Mouse (Mus musculus) embryonic facial prominence, embryonic 10.5 days (tissue): Measurements from ENCODE around the gene Col24a1. TPM values are rescaled to one million over a fixed set of nuclear protein-coding genes. Genes with fewer than 3 reads are reported as not detected.

Source experiments
- DNase-seq: peaks from one replicate; pipeline ENCODE4 v3.0.0-alpha.2; 2017; ENCODE audit warnings: low spot score
- H3K27ac ChIP-seq: fragments of 300-500 bp; sonication (generic); replicated peaks from 2 replicates; pipeline ENCODE4 v1.5.1; 2016; ENCODE audit warnings: mild to moderate bottlenecking
- H3K27me3 ChIP-seq: fragments of 300-500 bp; sonication (generic); replicated peaks from 2 replicates; pipeline ENCODE4 v1.6.1; 2016; ENCODE audit warnings: low read depth, mild to moderate bottlenecking; ENCODE audit not compliant: poor library complexity, severe bottlenecking
- H3K36me3 ChIP-seq: fragments of 300-500 bp; sonication (generic); replicated peaks from 2 replicates; pipeline ENCODE4 v1.6.1; 2016; ENCODE audit warnings: mild to moderate bottlenecking, moderate library complexity
- H3K4me1 ChIP-seq: fragments of 300-500 bp; sonication (generic); 2 replicates; pipeline ENCODE4 v1.6.1; 2016
- H3K4me3 ChIP-seq: fragments of 300-500 bp; sonication (generic); 2 replicates; pipeline ENCODE4 v1.5.1; 2016; ENCODE audit warnings: mild to moderate bottlenecking, moderate library complexity
- H3K9me3 ChIP-seq: fragments of 300-500 bp; sonication (generic); 2 replicates; pipeline ENCODE4 v1.6.1; 2016; ENCODE audit warnings: mild to moderate bottlenecking
- WGBS: fragments of 180-500 bp; shearing (Covaris S2); methylation state at CpG from one replicate; pipeline ENCODE4 v1.1.7; 2016; 5-methylcytosine and 5-hydroxymethylcytosine counted together
- polyA plus RNA-seq: library from polyadenylated mRNA; unstranded; fragments of >200 nt; fragmentation: Nextera tagmentation; extraction: Ambion mirVana; gene quantifications from 2 replicates; pipeline ENCODE4 v1.2.1, GENCODE M21; 2016

Gene Col24a1
- polyA plus RNA-seq, 1 experiment from 2014 or later = 1.1 TPM

DNA sequence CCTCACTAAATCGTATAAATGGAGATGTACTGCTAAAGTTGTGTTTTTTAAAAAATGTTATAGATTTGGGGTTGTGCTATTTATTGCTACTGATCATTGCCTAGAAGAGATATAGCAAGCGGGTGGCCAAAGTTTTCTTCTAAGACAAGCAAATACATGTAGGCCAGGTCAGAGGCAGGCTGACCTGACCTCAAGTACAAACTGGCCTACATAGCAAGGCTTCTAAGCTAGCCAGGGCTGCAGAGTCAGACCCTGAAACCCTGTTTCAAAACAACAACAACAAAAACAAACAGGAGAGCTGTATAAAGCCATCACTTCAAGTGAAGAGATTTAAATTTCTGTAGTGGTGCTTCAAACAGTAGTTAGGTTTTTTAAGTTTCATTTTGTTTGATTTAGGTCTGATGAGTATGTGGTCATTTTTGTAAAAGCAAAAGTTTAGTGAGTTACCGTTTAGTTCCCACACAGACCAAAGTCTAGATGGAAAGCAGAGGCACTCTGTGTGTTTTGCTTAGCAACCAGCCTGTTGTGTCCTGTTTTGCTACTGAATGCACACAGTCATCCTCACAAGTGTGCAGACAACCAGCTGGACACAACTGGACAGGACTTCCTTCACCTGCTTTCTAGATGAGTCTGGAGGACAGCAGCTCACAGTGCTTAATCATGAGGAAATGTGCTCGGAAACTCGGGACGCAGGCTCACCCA is 299.7 kb downstream of the Col24a1 start:
- Histone ChIP-seq H3K9me3 (no peaks in the 10 kb centered on the region), H3K27ac (no peak overlapping the region), H3K4me1 (no peaks in the 10 kb centered on the region), H3K36me3 (peaks cover 77% of the 10 kb centered on the region), H3K27me3 (no peaks in the 10 kb centered on the region), H3K4me3 (no peak overlapping the region)
- no peak for DNase-seq
- 92% methylated on average over 6 of the region's 6 CpGs for WGBS

DNA sequence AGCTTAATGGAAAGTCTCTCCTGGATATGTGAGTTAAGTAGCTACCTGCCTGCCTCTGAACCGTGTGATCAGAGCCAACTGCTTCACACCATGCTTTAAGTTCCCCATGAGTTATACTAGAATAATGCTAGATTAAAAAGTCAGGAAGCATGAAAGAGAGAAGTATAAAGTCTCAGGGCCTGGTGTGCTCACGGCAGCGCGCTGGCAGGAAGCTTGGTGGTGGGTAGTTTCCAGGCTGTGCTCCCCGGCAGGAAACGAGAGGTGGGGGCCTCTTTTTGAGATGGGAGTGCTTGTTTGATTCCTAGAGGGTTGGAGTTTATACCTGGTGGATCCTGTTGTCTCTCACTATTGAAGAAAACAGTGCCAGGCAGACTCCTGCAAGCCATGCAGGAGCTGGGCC is 303.1 kb downstream of the Col24a1 start:
- Histone ChIP-seq H3K4me3 (no peak overlapping the region), H3K4me1 (no peaks in the 10 kb centered on the region), H3K27ac (no peak overlapping the region), H3K9me3 (no peaks in the 10 kb centered on the region), H3K27me3 (no peaks in the 10 kb centered on the region), H3K36me3 (peaks cover 90% of the 10 kb centered on the region)
- DNase-seq = no peak
- WGBS = 94% methylated on average over 6 of the region's 6 CpGs

DNA sequence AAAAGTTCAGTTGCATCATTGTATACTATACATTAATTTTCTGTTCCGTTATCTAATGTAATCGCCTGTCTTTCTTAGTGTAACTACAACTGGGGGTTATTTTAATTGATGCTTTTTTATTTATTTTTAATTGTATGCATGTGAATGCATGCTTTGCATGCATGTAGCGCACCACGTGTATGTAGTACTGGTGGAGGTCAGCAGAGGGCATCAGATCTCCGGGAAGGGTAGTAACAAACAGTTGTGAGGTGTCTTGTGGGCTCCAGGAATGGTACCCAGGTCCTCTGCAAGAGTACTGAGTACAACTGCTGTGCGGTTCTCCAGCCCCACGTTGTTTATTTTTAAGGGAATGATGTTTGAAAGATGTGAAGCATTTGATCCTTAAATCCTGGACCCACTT is 306.8 kb downstream of the Col24a1 start:
- DNase-seq = no peak
- peaks cover 87% of the 10 kb centered on the region for H3K36me3 ChIP-seq
- no peaks in the 10 kb centered on the region for H3K9me3 ChIP-seq
- H3K4me3 ChIP-seq = no peak overlapping the region
- H3K4me1 ChIP-seq = peaks cover 6% of the 10 kb centered on the region; the same call in 1 of the 2 replicates
- no peaks in the 10 kb centered on the region for H3K27me3 ChIP-seq
- H3K27ac ChIP-seq = no peak overlapping the region
- WGBS = 94% methylated on average over 7 of the region's 7 CpGs

DNA sequence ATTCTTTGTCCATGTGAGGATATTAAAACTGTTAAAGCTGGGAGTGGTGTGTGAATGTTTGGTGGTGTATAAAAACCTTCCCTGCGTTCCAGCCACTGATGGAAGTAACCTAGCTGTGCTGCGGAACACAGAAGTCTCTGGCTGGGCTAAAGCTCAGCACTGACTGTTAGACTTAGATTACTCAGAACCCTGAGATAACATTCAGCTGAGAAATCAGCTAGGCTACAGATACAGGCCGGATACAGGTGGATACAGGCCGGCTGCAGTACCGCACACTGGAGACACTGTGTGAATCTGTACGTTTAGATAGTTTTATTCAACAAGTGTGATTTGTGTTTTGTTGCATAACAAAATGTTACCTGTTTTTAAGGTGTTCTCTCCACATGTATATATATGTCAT is 308.5 kb downstream of the Col24a1 start:
- H3K27me3 ChIP-seq = no peaks in the 10 kb centered on the region
- 94% methylated on average over 6 of the region's 6 CpGs for WGBS
- DNase-seq = no peak

DNA sequence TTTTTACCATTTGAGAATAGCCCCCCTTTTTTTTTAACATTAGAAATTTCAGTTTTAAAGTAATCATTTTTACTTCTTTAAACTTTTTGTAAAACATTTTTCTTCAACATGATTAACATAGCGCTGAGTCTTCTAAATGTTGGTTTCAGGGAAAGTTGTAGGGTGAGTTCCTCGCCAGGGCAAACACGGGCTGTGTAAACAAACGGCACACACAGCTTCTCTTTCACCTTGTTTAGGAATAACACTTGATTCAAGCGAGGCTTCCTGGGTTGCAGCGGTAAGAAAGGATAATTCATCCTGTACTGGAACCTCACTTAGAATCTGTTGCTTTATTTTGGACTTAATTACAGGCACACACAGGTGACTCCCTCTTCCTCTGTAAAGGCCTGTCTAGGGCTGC is 309.1 kb downstream of the Col24a1 start:
- Histone ChIP-seq H3K4me3 (no peak overlapping the region), H3K27ac (no peak overlapping the region), H3K9me3 (no peaks in the 10 kb centered on the region), H3K36me3 (peaks cover 87% of the 10 kb centered on the region), H3K27me3 (no peaks in the 10 kb centered on the region), H3K4me1 (peaks cover 6% of the 10 kb centered on the region; the same call in 1 of the 2 replicates)
- 65% methylated on average over 6 of the region's 6 CpGs for WGBS
- DNase-seq = no peak

More for the DNA sequence above, 308.5 kb downstream of the Col24a1 start:
- Histone ChIP-seq H3K9me3 (no peaks in the 10 kb centered on the region), H3K27ac (no peak overlapping the region), H3K36me3 (peaks cover 88% of the 10 kb centered on the region), H3K4me1 (peaks cover 6% of the 10 kb centered on the region; the same call in 1 of the 2 replicates), H3K4me3 (no peak overlapping the region)

Other genes with a start within 250 kb of the Col24a1 start
- gene Clca2, start 193.0 kb upstream of the Col24a1 start, polyA plus RNA-seq = 0.22 and 0.24 TPM in 2 replicates
- gene Odf2l, start 173.9 kb upstream of the Col24a1 start, polyA plus RNA-seq = 19.5 and 19.9 TPM in 2 replicates